Mouse (Mus musculus) heart, embryonic 14.5 days (tissue): ENCODE results near the gene Setdb1. TPM values are rescaled to one million over a fixed set of nuclear protein-coding genes. Genes with fewer than 3 reads are reported as not detected.

ENCODE experiments used
- ATAC-seq: fragments of 200-750 bp; cut with Nextera tagmentation; 2 replicates; pipeline ENCODE4 v1.8.0; 2017; ENCODE audit warnings: low read depth, moderate TSS enrichment; ENCODE audit not compliant: insufficient number of reproducible peaks, insufficient read depth, low FRiP score
- H3K27ac ChIP-seq, 2 experiments: fragments of 200-500 bp in 1 of 2; fragments of 300-500 bp in 1 of 2; sonication (generic) in 1 of 2; replicated peaks in 1 of 2; 2 replicates each; pipeline ENCODE4 v1.5.1; 2012 to 2014; ENCODE audit warnings: low read depth in 2 of 2, low read length in 2 of 2, control low read depth in 1 of 2, mild to moderate bottlenecking in 1 of 2, mixed read lengths in 1 of 2; ENCODE audit not compliant: control insufficient read depth in 1 of 2, insufficient read depth in 1 of 2
- H3K27me3 ChIP-seq: fragments of 300-500 bp; sonication (generic); 2 replicates; pipeline ENCODE4 v1.6.1; 2014; ENCODE audit warnings: mild to moderate bottlenecking, low read length, control low read depth; ENCODE audit not compliant: control insufficient read depth, insufficient read depth
- H3K36me3 ChIP-seq: fragments of 300-500 bp; sonication (generic); 2 replicates; pipeline ENCODE4 v1.6.1; 2014; ENCODE audit warnings: mild to moderate bottlenecking, control low read depth, low read length, mixed read lengths; ENCODE audit not compliant: control insufficient read depth, insufficient read depth
- H3K4me1 ChIP-seq, 2 experiments: fragments of 200-500 bp in 1 of 2; fragments of 300-500 bp in 1 of 2; sonication (generic) in 1 of 2; 2 replicates each; pipeline ENCODE4 v1.6.1; 2012 to 2014; ENCODE audit warnings: low read length in 2 of 2, control low read depth in 1 of 2, mixed read lengths in 1 of 2; ENCODE audit not compliant: control insufficient read depth in 2 of 2, insufficient read depth in 2 of 2
- H3K4me2 ChIP-seq: fragments of 300-500 bp; sonication (generic); 2 replicates; pipeline ENCODE4 v1.6.1; 2014; ENCODE audit warnings: mild to moderate bottlenecking, low read length
- H3K4me3 ChIP-seq, 2 experiments: fragments of 200-500 bp in 1 of 2; fragments of 300-500 bp in 1 of 2; sonication (generic) in 1 of 2; 2 replicates each; pipeline ENCODE4 v1.5.1; 2012 to 2014; ENCODE audit warnings: low read length in 2 of 2, mild to moderate bottlenecking in 2 of 2, control low read depth in 1 of 2, low read depth in 1 of 2, moderate library complexity in 1 of 2; ENCODE audit not compliant: control insufficient read depth in 1 of 2, insufficient read depth in 1 of 2
- H3K9ac ChIP-seq: fragments of 300-500 bp; sonication (generic); 2 replicates; pipeline ENCODE4 v1.6.1; 2014; ENCODE audit warnings: mild to moderate bottlenecking, low read length
- H3K9me3 ChIP-seq: fragments of 300-500 bp; sonication (generic); 2 replicates; pipeline ENCODE4 v1.6.1; 2016; ENCODE audit warnings: low read length, control low read depth; ENCODE audit not compliant: control insufficient read depth
- WGBS: fragments of 180-500 bp; shearing (Covaris S2); extraction: QIAGEN DNeasy Blood & Tissue Kit; methylation state at CpG from one replicate; pipeline ENCODE4 v1.1.7; 2014; 5-methylcytosine and 5-hydroxymethylcytosine counted together
- polyA plus RNA-seq: library from polyadenylated mRNA; unstranded; fragments of >200 nt; fragmentation: Nextera tagmentation; extraction: Ambion mirVana; gene quantifications from 2 replicates; pipeline ENCODE4 v1.2.1, GENCODE M21; 2014

The Setdb1 gene
- polyA plus RNA-seq, 1 experiment from 2014 or later: 22.1 TPM

DNA sequence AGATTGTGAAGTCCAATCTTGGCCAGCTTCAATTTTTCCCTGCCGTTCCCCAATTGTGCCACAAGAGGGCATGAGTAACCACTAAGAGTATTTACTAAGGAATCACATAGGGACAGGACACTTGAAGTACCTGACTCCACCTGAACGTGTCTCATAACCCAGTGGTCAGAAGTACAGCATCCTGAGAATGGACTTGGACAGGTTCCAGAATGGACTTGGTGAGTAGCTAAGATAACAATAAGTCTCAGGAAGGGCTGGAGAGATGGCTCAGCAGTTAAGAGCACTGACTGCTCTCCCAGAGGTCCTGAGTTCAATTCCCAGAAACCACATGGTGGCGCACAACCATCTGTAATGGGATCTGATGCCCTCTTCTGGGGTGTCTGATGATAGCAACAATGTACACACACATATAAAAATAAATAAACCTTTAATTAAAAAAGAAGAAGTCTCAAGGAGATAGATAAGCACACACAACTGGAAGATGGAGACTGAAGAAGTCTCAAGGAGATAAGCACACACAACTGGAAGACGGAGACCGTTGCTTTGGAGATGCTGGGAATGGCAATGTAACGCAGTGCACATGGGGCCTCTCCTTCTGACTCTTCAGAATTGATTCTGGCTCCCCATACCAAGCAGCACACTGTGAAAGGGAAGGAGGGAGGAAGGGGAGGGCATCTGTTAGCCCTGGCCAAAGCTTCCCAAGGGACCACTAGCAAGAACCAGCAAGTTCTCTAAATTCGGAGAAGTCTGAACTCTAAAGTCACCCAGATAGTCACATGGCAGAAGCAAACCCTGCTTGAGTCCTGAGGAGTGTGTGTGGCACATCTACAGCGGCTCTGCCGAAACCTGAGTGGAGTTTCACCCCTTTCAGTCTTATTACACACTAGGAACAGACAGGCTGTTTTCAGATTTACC lies 45.8 kb downstream of the Setdb1 start:
- no peak overlapping the region for H3K27ac ChIP-seq
- WGBS: 64% methylated on average over 9 of the region's 9 CpGs
- H3K4me2 ChIP-seq: no peak overlapping the region
- no peak for ATAC-seq
- peaks cover 8 to 11% of the 10 kb centered on the region in 2 experiments for H3K4me1 ChIP-seq
- H3K27me3 ChIP-seq: no peaks in the 10 kb centered on the region
- H3K9me3 ChIP-seq: no peaks in the 10 kb centered on the region
- H3K9ac ChIP-seq: no peak overlapping the region
- no peak overlapping the region for H3K4me3 ChIP-seq
- H3K36me3 ChIP-seq: no peaks in the 10 kb centered on the region

DNA sequence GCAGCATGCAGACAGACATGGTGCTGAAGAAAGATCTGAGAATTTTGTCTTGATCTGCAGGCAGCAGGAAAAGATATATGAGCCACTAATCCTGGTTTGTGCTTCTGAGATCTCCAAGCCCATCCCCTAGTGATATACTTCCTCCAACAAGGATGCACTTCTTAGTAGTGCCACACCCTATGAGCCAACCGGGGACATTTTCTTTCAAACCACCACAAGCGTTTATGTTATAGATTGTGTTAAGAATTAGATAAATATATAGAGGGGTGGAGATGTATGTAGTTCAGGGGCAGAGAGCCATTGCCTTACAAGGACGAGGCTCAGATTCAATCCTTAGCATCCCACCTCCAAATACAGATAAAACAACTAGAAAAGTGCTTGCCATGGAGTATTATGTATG lies 46.5 kb downstream of the Setdb1 start:
- Histone ChIP-seq H3K36me3 (no peaks in the 10 kb centered on the region), H3K4me2 (no peak overlapping the region), H3K4me3 (no peak overlapping the region), H3K27me3 (no peaks in the 10 kb centered on the region), H3K4me1 (peaks cover 5 to 10% of the 10 kb centered on the region in 2 experiments; a peak in 3 of 4 replicates), H3K27ac (no peak overlapping the region), H3K9ac (no peak overlapping the region), H3K9me3 (no peaks in the 10 kb centered on the region)
- 54% methylated on average over 3 of the region's 3 CpGs for WGBS
- ATAC-seq: no peak

DNA sequence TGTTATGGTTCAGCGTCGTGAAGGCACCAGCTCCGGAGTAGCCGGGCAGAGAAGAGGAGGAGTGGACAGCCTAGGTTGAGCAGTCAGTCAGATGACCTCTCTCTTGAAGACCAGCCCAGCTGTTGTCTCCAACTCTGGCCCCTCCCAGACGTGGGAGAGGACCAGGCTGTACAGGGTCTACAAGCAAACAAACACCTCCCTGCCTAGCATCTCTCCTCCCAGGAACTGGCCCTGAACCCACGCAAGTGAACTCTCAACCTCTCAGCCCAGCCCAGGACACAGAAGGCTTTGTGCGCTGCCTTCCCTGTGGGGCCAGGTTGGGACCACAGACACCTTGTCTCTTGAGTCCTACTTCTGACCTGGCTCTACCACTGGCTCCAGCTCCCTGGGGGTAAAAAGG lies 49.9 kb downstream of the Setdb1 start, which contains the start of gene Anxa9:
Gene Anxa9, minus strand, starts transcription at position 77 of the 400 bp plus-strand sequence.
- no peak within 1 kb of the TSS for H3K4me2 ChIP-seq
- peaks cover 5 to 10% of the 10 kb centered on the region in 2 experiments; a peak in 3 of 4 replicates for H3K4me1 ChIP-seq
- no peaks in the 10 kb centered on the region for H3K9me3 ChIP-seq
- no peak within 1 kb of the TSS for H3K27ac ChIP-seq
- whole genome bisulfite sequencing: 50% methylated on average over 7 of the region's 7 CpGs
- H3K36me3 ChIP-seq: no peaks in the 10 kb centered on the region
- no peak within 1 kb of the TSS for H3K9ac ChIP-seq
- H3K4me3 ChIP-seq: no peak within 1 kb of the TSS
- ATAC-seq: no peak
- no peaks in the 10 kb centered on the region for H3K27me3 ChIP-seq

DNA sequence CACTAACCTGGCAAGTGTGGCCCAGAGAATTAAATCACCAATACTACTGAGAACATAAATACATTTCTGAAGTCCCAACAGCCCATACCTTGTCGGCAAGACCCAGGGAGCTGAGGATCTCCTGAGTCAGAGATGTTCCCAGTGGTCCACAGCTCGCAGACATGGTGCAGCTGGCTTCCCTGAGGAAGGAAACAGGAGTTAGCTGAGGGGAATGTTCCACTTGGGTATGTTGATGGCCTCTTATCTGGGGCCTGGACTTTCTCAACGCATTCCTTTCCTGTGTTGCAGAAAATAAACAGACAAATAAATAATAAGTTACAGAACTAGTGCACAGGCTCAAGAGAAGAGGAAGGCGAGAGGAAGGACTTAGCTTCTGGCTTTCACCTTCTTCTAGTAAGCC lies 50.8 kb downstream of the Setdb1 start:
- WGBS: 22% methylated on average over 4 of the region's 4 CpGs

GRCm38 (mm10) chr3:95301204-95301796 lies 55.7 kb downstream of the Setdb1 start:
- H3K9ac ChIP-seq: no peak overlapping the region
- no peak for ATAC-seq
- no peak overlapping the region for H3K4me2 ChIP-seq
- WGBS: 73% methylated on average over 3 of the region's 3 CpGs
- no peak overlapping the region for H3K27ac ChIP-seq
- no peak overlapping the region for H3K4me3 ChIP-seq
- no peaks in the 10 kb centered on the region for H3K27me3 ChIP-seq
- H3K9me3 ChIP-seq: no peaks in the 10 kb centered on the region
- no peaks in the 10 kb centered on the region for H3K36me3 ChIP-seq
- peaks cover 3 to 4% of the 10 kb centered on the region in 2 experiments for H3K4me1 ChIP-seq

More for the DNA sequence above, 50.8 kb downstream of the Setdb1 start:
- H3K9ac ChIP-seq: no peak overlapping the region
- no peaks in the 10 kb centered on the region for H3K9me3 ChIP-seq
- H3K4me3 ChIP-seq: no peak overlapping the region
- ATAC-seq: no peak
- H3K36me3 ChIP-seq: no peaks in the 10 kb centered on the region
- no peak overlapping the region for H3K4me2 ChIP-seq
- no peaks in the 10 kb centered on the region for H3K27me3 ChIP-seq
- H3K27ac ChIP-seq: no peak overlapping the region
- H3K4me1 ChIP-seq: peaks cover 5 to 10% of the 10 kb centered on the region in 2 experiments; a peak in 3 of 4 replicates

GRCm38 (mm10) chr3:95298018-95298417 lies 59.0 kb downstream of the Setdb1 start:
- Histone ChIP-seq H3K9me3 (no peaks in the 10 kb centered on the region), H3K9ac (no peak overlapping the region), H3K4me3 (no peak overlapping the region), H3K27ac (no peak overlapping the region), H3K27me3 (no peaks in the 10 kb centered on the region), H3K4me2 (no peak overlapping the region), H3K36me3 (peaks cover 27% of the 10 kb centered on the region), H3K4me1 (peaks cover 3 to 8% of the 10 kb centered on the region in 2 experiments; a peak in 2 of 4 replicates)
- no peak for ATAC-seq
- 48% methylated on average over 7 of the region's 7 CpGs for WGBS

GRCm38 (mm10) chr3:95296103-95296469 lies 60.9 kb downstream of the Setdb1 start:
- Histone ChIP-seq H3K4me1 (peaks cover 3 to 8% of the 10 kb centered on the region in 2 experiments; a peak in 2 of 4 replicates), H3K4me3 (no peak overlapping the region), H3K27ac (0 out of 4 replicates have a peak overlapping the region, but pooled peaks of 1 of the 2 experiments have one; percentile 15), H3K36me3 (peaks cover 44% of the 10 kb centered on the region), H3K4me2 (no peak overlapping the region), H3K9me3 (no peaks in the 10 kb centered on the region), H3K27me3 (no peaks in the 10 kb centered on the region), H3K9ac (no peak overlapping the region)
- ATAC-seq: no peak; the same call in 1 of the 2 replicates
- 12% methylated on average over 5 of the region's 5 CpGs for WGBS
